Mouse (Mus musculus): ENCODE measurements around the gene Lrrfip2.

- no peak for TF ChIP-seq POLR2A (IDR thresholded peaks at IDR 0.05; ENCODE audit: borderline replicate concordance, extremely low read depth, low read depth, low read length)
- TF ChIP-seq CTCF (IDR thresholded peaks at IDR 0.05; ENCODE audit: insufficient read depth, low read length) = no peak
Observed at GRCm38 (mm10) chr9:111094626-111095025, 22.8 kb upstream of the Lrrfip2 start.

Measured in lung, adult 2 months (tissue).